Mouse (Mus musculus) bone marrow macrophage, adult 2 months (primary cell): ENCODE data around the gene Rnf212. TPM values are rescaled to one million over a fixed set of nuclear protein-coding genes. Genes with fewer than 3 reads are reported as not detected.
"Not testable (repeated sequence)": the region's sequence is repeated elsewhere in the genome, so short reads cannot be mapped to it uniquely, and the experiment has no call there.

Experiments used
- H3K27ac ChIP-seq: 2 replicates; pipeline ENCODE4 v1.5.1; 2012; ENCODE audit warnings: low read depth, low read length; ENCODE audit not compliant: insufficient read depth
- H3K4me1 ChIP-seq: 2 replicates; pipeline ENCODE4 v1.6.1; 2012; ENCODE audit warnings: low read length; ENCODE audit not compliant: control insufficient read depth, insufficient read depth
- H3K4me3 ChIP-seq: 2 replicates; pipeline ENCODE4 v1.5.1; 2012; ENCODE audit warnings: mild to moderate bottlenecking, low read length, moderate library complexity; ENCODE audit not compliant: insufficient read depth
- CTCF ChIP-seq: IDR thresholded peaks from 2 replicates; pipeline ENCODE4 v1.5.1; 2012; ENCODE audit warnings: low read depth, mild to moderate bottlenecking, low read length, moderate library complexity
- POLR2A ChIP-seq: IDR thresholded peaks from 2 replicates; pipeline ENCODE4 v1.6.1; 2012; ENCODE audit warnings: mild to moderate bottlenecking, low read depth, low read length, borderline replicate concordance
- polyA plus RNA-seq: library from polyadenylated mRNA; stranded (reverse); fragments of >200 nt; gene quantifications from 2 replicates; pipeline ENCODE4 v1.2.4, GENCODE M21; 2012; ENCODE audit not compliant: missing spikeins, insufficient read depth, insufficient read length

The Rnf212 gene
- polyA plus RNA-seq: 0.66 TPM in 1 of 2 replicates, not detected in the other

- TF ChIP-seq POLR2A: no peak
- TF ChIP-seq CTCF: no peak
- Histone ChIP-seq H3K27ac (no peak within 1 kb of the TSS), H3K4me1 (no peaks in the 10 kb centered on the region), H3K4me3 (no peak within 1 kb of the TSS)
Measured at GRCm38 (mm10) chr5:108774630-108775306, at the start of gene Rnf212. Gene Rnf212 (minus strand): TSS chr5:108774982.

- Histone ChIP-seq H3K27ac (no peak overlapping the region), H3K4me1 (peaks cover 7% of the 10 kb centered on the region), H3K4me3 (no peak overlapping the region)
- no peak for TF ChIP-seq CTCF
- no peak for TF ChIP-seq POLR2A
Measured at GRCm38 (mm10) chr5:108823276-108823675, 48.5 kb upstream of the Rnf212 start.

GRCm38 (mm10) chr5:108808750-108809149 is 34.0 kb upstream of the Rnf212 start, which contains the start of gene Vmn2r8:
Gene Vmn2r8 (minus strand): TSS chr5:108808850.
- Histone ChIP-seq H3K27ac (0 out of 2 replicates have a peak within 1 kb of the TSS, but pooled peaks have one; percentile 21), H3K4me1 (peaks cover 12% of the 10 kb centered on the region)
- not testable (repeated sequence) for H3K4me3 ChIP-seq

GRCm38 (mm10) chr5:108803646-108804045 is 28.9 kb upstream of the Rnf212 start:
- TF ChIP-seq POLR2A (no peak), CTCF (no peak)
- H3K27ac ChIP-seq: no peak overlapping the region
- H3K4me3 ChIP-seq: no peak overlapping the region
- peaks cover 11% of the 10 kb centered on the region for H3K4me1 ChIP-seq

- not testable (repeated sequence) for H3K4me1 ChIP-seq, H3K4me3 ChIP-seq, H3K27ac ChIP-seq
Measured at GRCm38 (mm10) chr5:108795263-108795662, 20.5 kb upstream of the Rnf212 start, which contains the start of gene Tmed11. Gene Tmed11 (minus strand): TSS chr5:108795363.

GRCm38 (mm10) chr5:108790385-108790784 is 15.6 kb upstream of the Rnf212 start:
- not testable (repeated sequence) for H3K4me1 ChIP-seq, H3K27ac ChIP-seq, H3K4me3 ChIP-seq

- TF ChIP-seq CTCF: no peak
- no peak for TF ChIP-seq POLR2A
- Histone ChIP-seq H3K4me3 (no peak overlapping the region), H3K4me1 (no peaks in the 10 kb centered on the region), H3K27ac (no peak overlapping the region)
Measured at GRCm38 (mm10) chr5:108760002-108760401, 14.8 kb downstream of the Rnf212 start.

- H3K4me1 ChIP-seq: no peaks in the 10 kb centered on the region
- H3K27ac ChIP-seq: no peak overlapping the region
- TF ChIP-seq POLR2A: no peak
- no peak for TF ChIP-seq CTCF
- no peak overlapping the region for H3K4me3 ChIP-seq
Measured at GRCm38 (mm10) chr5:108758396-108758795, 16.4 kb downstream of the Rnf212 start.

- H3K4me1 ChIP-seq, H3K4me3 ChIP-seq, H3K27ac ChIP-seq: not testable (repeated sequence)
Measured at GRCm38 (mm10) chr5:108751258-108751657, 23.5 kb downstream of the Rnf212 start.

GRCm38 (mm10) chr5:108750328-108751210 is 24.2 kb downstream of the Rnf212 start:
- TF ChIP-seq POLR2A: no peak
- no peak for TF ChIP-seq CTCF
- Histone ChIP-seq H3K4me3 (no peak overlapping the region), H3K27ac (no peak overlapping the region), H3K4me1 (no peaks in the 10 kb centered on the region)
